46 mouse cellular contexts compared by ENCODE assay signal in the genomic region with DNA sequence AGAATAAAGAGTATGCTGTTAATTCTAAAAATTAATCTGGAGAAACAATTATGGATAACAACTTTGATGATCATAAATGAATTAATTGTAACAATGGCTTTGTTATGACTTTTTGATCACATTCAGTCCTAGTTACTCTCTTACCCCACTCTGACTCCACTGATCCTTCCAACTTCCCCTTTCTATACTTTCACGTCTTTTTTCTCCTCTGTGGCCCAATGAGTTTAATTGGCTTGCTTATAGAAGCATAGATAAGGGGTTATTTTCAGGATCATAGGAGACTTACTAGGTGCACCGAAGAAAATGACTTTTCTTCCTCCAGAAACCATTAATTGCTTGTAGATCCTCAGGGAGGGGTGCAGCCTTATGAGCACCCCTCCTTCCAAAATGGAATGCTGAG. TPM values are rescaled to one million over a fixed set of nuclear protein-coding genes. Genes with fewer than 3 reads are reported as not detected.
"Had no signal": no experiment of that assay in that cellular context is flagged by ENCODE, and none has a peak within 500 bp of the region (broad histone marks: within the 10 kb centered on the region; RNA-seq: fewer than 3 reads in every experiment).

No protein-coding gene starts in this region.

- H3K9ac ChIP-seq: heart, embryonic 12.5 days; heart, embryonic 13.5 days; heart, embryonic 15.5 days; hindbrain, embryonic 12.5 days; hindbrain, embryonic 13.5 days; hindbrain, embryonic 14.5 days; hindbrain, embryonic 15.5 days; intestine, embryonic 15.5 days; kidney, embryonic 15.5 days had no signal

- H3K4me1 ChIP-seq: intestine, embryonic 15.5 days had no signal

- H3K27ac ChIP-seq: heart, embryonic 13.5 days; heart, embryonic 15.5 days; hindbrain, embryonic 10.5 days; hindbrain, embryonic 12.5 days; hindbrain, embryonic 13.5 days; hindbrain, embryonic 14.5 days; hindbrain, embryonic 15.5 days; hindbrain, postnatal 0 days; intestine, embryonic 15.5 days; kidney, embryonic 15.5 days; kidney, postnatal 0 days; layer of hippocampus, adult 2 months; left cerebral cortex, adult 2 months had no signal

- H3K4me2 ChIP-seq: heart, embryonic 12.5 days; heart, embryonic 13.5 days; heart, embryonic 15.5 days; hindbrain, embryonic 12.5 days; hindbrain, embryonic 13.5 days; hindbrain, embryonic 14.5 days; hindbrain, embryonic 15.5 days; intestine, embryonic 15.5 days; kidney, embryonic 15.5 days had no signal

- H3K9me3 ChIP-seq: heart, embryonic 15.5 days; hindbrain, embryonic 15.5 days; intestine, embryonic 15.5 days had no signal

- H3K4me3 ChIP-seq: heart, embryonic 12.5 days; heart, embryonic 13.5 days; heart, embryonic 15.5 days; hindbrain, embryonic 10.5 days; hindbrain, embryonic 12.5 days; hindbrain, embryonic 13.5 days; hindbrain, embryonic 15.5 days; intestine, embryonic 15.5 days; kidney, embryonic 15.5 days; layer of hippocampus, adult 2 months; left cerebral cortex, adult 2 months had no signal

- DNase-seq: heart, postnatal 10 days; heart, postnatal 14 days; heart, postnatal 36 days; heart, postnatal 4 days; kidney, adult 11 months; kidney, adult 18-20 months; kidney, adult 2 months; kidney, adult 8-10 months; kidney, postnatal 10 days; kidney, postnatal 14 days; kidney, postnatal 25 days; kidney, postnatal 36 days; kidney, postnatal 4 days; layer of hippocampus, adult 9-11 months; layer of hippocampus, postnatal 36 days had no signal

- H3K27me3 ChIP-seq: hindbrain, embryonic 12.5 days; hindbrain, embryonic 13.5 days; hindbrain, embryonic 15.5 days; intestine, embryonic 15.5 days had no signal

- H3K36me3 ChIP-seq: heart, embryonic 12.5 days; heart, embryonic 13.5 days; heart, embryonic 15.5 days; hindbrain, embryonic 10.5 days; hindbrain, embryonic 12.5 days; hindbrain, embryonic 13.5 days; hindbrain, embryonic 15.5 days; intestine, embryonic 15.5 days; kidney, embryonic 15.5 days had no signal

- ATAC-seq: hindbrain, embryonic 16.5 days; hindbrain, postnatal 0 days; inflammation-experienced regulatory T-cells, adult 6 months; intestine, embryonic 15.5 days; intestine, embryonic 16.5 days; intestine, postnatal 0 days had no signal

RNA-seq across cellular contexts. Expression of gene Gja8, which starts 16.9 kb away (rescaled TPM):
- total RNA-seq: heart, postnatal 10 days; heart, postnatal 14 days; heart, postnatal 36 days; heart, postnatal 4 days; hematopoietic stem cell, adult 5-6 weeks; hindbrain, postnatal 0 days; layer of hippocampus, adult 18-20 months; layer of hippocampus, adult 2 months; layer of hippocampus, adult 8-10 months; layer of hippocampus, postnatal 10 days; layer of hippocampus, postnatal 14 days; layer of hippocampus, postnatal 36 days; left cerebral cortex, adult 18-20 months; left cerebral cortex, adult 2 months; left cerebral cortex, adult 8-10 months; left cerebral cortex, postnatal 10 days had no signal
- polyA plus RNA-seq: heart, embryonic 12.5 days; heart, embryonic 13.5 days; heart, embryonic 15.5 days; heart, embryonic 16.5 days; heart, postnatal 0 days; hindbrain, embryonic 10.5 days; hindbrain, embryonic 11.5 days; hindbrain, embryonic 14.5 days; hindbrain, embryonic 15.5 days; inflammation-experienced regulatory T-cells, adult 6 months; intestine, embryonic 14.5 days; kidney, adult 2 months; large intestine, adult 2 months had no signal

RNA-seq across cellular contexts. Expression of gene Gja5, which starts 38.2 kb away (rescaled TPM):
- total RNA-seq: hematopoietic stem cell, adult 5-6 weeks had no signal
